Mouse (Mus musculus) lung, adult 2 months (tissue): ENCODE data around the gene Arid1b. TPM values are rescaled to one million over a fixed set of nuclear protein-coding genes. Genes with fewer than 3 reads are reported as not detected.

Experiments used
- DNase-seq: peaks from one replicate; pipeline ENCODE4 v3.0.0; 2022
- H3K4me1 ChIP-seq: fragments of 200-500 bp; 2 replicates; pipeline ENCODE4 v1.6.1; 2011; ENCODE audit warnings: low read length; ENCODE audit not compliant: control insufficient read depth, insufficient read depth
- H3K4me3 ChIP-seq: fragments of 200-500 bp; replicated peaks from 2 replicates; pipeline ENCODE3; 2011; ENCODE audit warnings: low read depth, mild to moderate bottlenecking, control low read depth, low read length; ENCODE audit errors: extremely low read depth
- CTCF ChIP-seq: fragments of 200-500 bp; IDR thresholded peaks from 2 replicates; pipeline ENCODE4 v1.5.1; 2011; ENCODE audit warnings: mild to moderate bottlenecking, low read length, control low read depth; ENCODE audit not compliant: insufficient read depth
- POLR2A ChIP-seq: fragments of 200-500 bp; IDR thresholded peaks from 2 replicates; pipeline ENCODE4 v1.6.1; 2011; ENCODE audit warnings: low read depth, mild to moderate bottlenecking, control low read depth, low read length, borderline replicate concordance; ENCODE audit errors: extremely low read depth
- WGBS: fragments of 180-500 bp; shearing (Covaris S2); methylation state at CpG from one replicate; pipeline ENCODE4 v1.1.7; 2018; 5-methylcytosine and 5-hydroxymethylcytosine counted together
- polyA plus RNA-seq: library from polyadenylated mRNA; depleted of rRNA; stranded (reverse); fragments of >200 nt; gene quantifications from 2 replicates; pipeline ENCODE4 v1.2.3, GENCODE M21; 2012

The Arid1b gene
- polyA plus RNA-seq, 1 experiment, result 60.1 TPM

GRCm38 (mm10) chr17:5277137-5277871, 283.2 kb downstream of the Arid1b start:
- TF ChIP-seq POLR2A, result no peak
- 78% methylated on average over 17 of the region's 17 CpGs for WGBS
- H3K4me3 ChIP-seq, result no peak overlapping the region
- H3K4me1 ChIP-seq, result no peaks in the 10 kb centered on the region; the same call in 1 of the 2 replicates
- no peak for DNase-seq

GRCm38 (mm10) chr17:5280499-5281053, 286.4 kb downstream of the Arid1b start:
- TF ChIP-seq CTCF (no peak), POLR2A (no peak)
- Histone ChIP-seq H3K4me3 (no peak overlapping the region), H3K4me1 (no peaks in the 10 kb centered on the region; the same call in 1 of the 2 replicates)
- 75% methylated on average over 4 of the region's 4 CpGs for WGBS
- DNase-seq, result no peak

GRCm38 (mm10) chr17:5284783-5285182, 290.7 kb downstream of the Arid1b start:
- H3K4me1 ChIP-seq, result peaks cover 3% of the 10 kb centered on the region; the same call in 1 of the 2 replicates
- WGBS, result 77% methylated on average over 10 of the region's 10 CpGs
- no peak for DNase-seq
- no peak overlapping the region for H3K4me3 ChIP-seq
- TF ChIP-seq POLR2A (no peak), CTCF (no peak)

- no peak overlapping the region for H3K4me3 ChIP-seq
- TF ChIP-seq POLR2A, result no peak
- TF ChIP-seq CTCF, result no peak
- WGBS, result 70% methylated on average over 13 of the region's 13 CpGs
- H3K4me1 ChIP-seq, result peaks cover 3% of the 10 kb centered on the region; the same call in 1 of the 2 replicates
- no peak for DNase-seq
These were observed 291.8 kb downstream of the Arid1b start for GRCm38 (mm10) chr17:5285877-5286440.

- TF ChIP-seq POLR2A (no peak), CTCF (no peak)
- WGBS, result 74% methylated on average over 15 of the region's 15 CpGs
- DNase-seq, result no peak
- H3K4me3 ChIP-seq, result no peak overlapping the region
- peaks cover 3% of the 10 kb centered on the region; the same call in 1 of the 2 replicates for H3K4me1 ChIP-seq
These were observed 292.6 kb downstream of the Arid1b start for GRCm38 (mm10) chr17:5286571-5287209.

GRCm38 (mm10) chr17:5287210-5287591, 293.1 kb downstream of the Arid1b start:
- Histone ChIP-seq H3K4me3 (no peak overlapping the region), H3K4me1 (peaks cover 3% of the 10 kb centered on the region; the same call in 1 of the 2 replicates)
- 39% methylated on average over 4 of the region's 4 CpGs for WGBS
- DNase-seq, result no peak
- TF ChIP-seq POLR2A (no peak), CTCF (no peak)

- DNase-seq, result no peak
- no peak overlapping the region for H3K4me3 ChIP-seq
- H3K4me1 ChIP-seq, result peaks cover 3% of the 10 kb centered on the region; the same call in 1 of the 2 replicates
- TF ChIP-seq POLR2A, result no peak
- TF ChIP-seq CTCF, result no peak
- WGBS, result 51% methylated on average over 9 of the region's 9 CpGs
These were observed 293.5 kb downstream of the Arid1b start for GRCm38 (mm10) chr17:5287641-5288040.

- 55% methylated on average over 9 of the region's 9 CpGs for WGBS
- TF ChIP-seq POLR2A (no peak), CTCF (no peak)
- no peak for DNase-seq
- H3K4me1 ChIP-seq, result peaks cover 4% of the 10 kb centered on the region
- no peak overlapping the region for H3K4me3 ChIP-seq
These were observed 299.8 kb downstream of the Arid1b start for GRCm38 (mm10) chr17:5293653-5294584.
